Mouse (Mus musculus): Measurements from ENCODE around the gene Zbtb32.
A peak's percentile ranks its signal among the peaks of the same experiment; 100 is the strongest.

Gene Zbtb32

GRCm38 (mm10) chr7:30598786-30599185 is at the start of gene Zbtb32:
Gene Zbtb32, minus strand, starts transcription at chr7:30598909.
- no peak for DNase-seq

- no peak for DNase-seq
Measured at GRCm38 (mm10) chr7:30639083-30639482, 40.4 kb upstream of the Zbtb32 start.

GRCm38 (mm10) chr7:30636395-30636794 is 37.7 kb upstream of the Zbtb32 start:
- DNase-seq: no peak

- no peak for DNase-seq
Measured at GRCm38 (mm10) chr7:30635752-30636151, 37.0 kb upstream of the Zbtb32 start, which contains the start of gene Etv2. Gene Etv2, minus strand, starts transcription at chr7:30635852.

- DNase-seq: peak; percentile 13 to 26
Measured at GRCm38 (mm10) chr7:30634621-30635020, 35.9 kb upstream of the Zbtb32 start.

GRCm38 (mm10) chr7:30633762-30634412 is 35.2 kb upstream of the Zbtb32 start:
- no peak for DNase-seq

GRCm38 (mm10) chr7:30629013-30629412 is 30.3 kb upstream of the Zbtb32 start:
- DNase-seq: no peak

GRCm38 (mm10) chr7:30626647-30627046 is 27.9 kb upstream of the Zbtb32 start:
- no peak for DNase-seq

GRCm38 (mm10) chr7:30625530-30626384 is 27.0 kb upstream of the Zbtb32 start, which contains the start of gene Cox6b1:
Gene Cox6b1, minus strand, starts transcription at chr7:30626151.
- peak; percentile 81 to 86 for DNase-seq

- peak; percentile 25 to 27 for DNase-seq
Measured at GRCm38 (mm10) chr7:30619202-30619601, 20.5 kb upstream of the Zbtb32 start.

GRCm38 (mm10) chr7:30618658-30619057 is 19.9 kb upstream of the Zbtb32 start:
- no peak for DNase-seq

GRCm38 (mm10) chr7:30615049-30615760 is 16.5 kb upstream of the Zbtb32 start:
- DNase-seq: no peak

GRCm38 (mm10) chr7:30614454-30614853 is 15.7 kb upstream of the Zbtb32 start:
- DNase-seq: no peak

GRCm38 (mm10) chr7:30613529-30614112 is 14.9 kb upstream of the Zbtb32 start:
- peak; percentile 65 to 70 for DNase-seq

- DNase-seq: no peak
Measured at GRCm38 (mm10) chr7:30612654-30613402, 14.1 kb upstream of the Zbtb32 start, which contains the start of gene Upk1a. Gene Upk1a, minus strand, starts transcription at chr7:30612847.

GRCm38 (mm10) chr7:30610043-30610442 is 11.3 kb upstream of the Zbtb32 start:
- no peak for DNase-seq

- no peak for DNase-seq
Measured at GRCm38 (mm10) chr7:30608476-30608875, 9.8 kb upstream of the Zbtb32 start.

- peak; percentile 48 to 58 for DNase-seq
Measured at GRCm38 (mm10) chr7:30607706-30608309, 9.1 kb upstream of the Zbtb32 start.

GRCm38 (mm10) chr7:30604944-30605343 is 6.2 kb upstream of the Zbtb32 start:
- DNase-seq: no peak

GRCm38 (mm10) chr7:30604424-30604823 is 5.7 kb upstream of the Zbtb32 start:
- DNase-seq: no peak

- DNase-seq: no peak
Measured at GRCm38 (mm10) chr7:30602583-30602982, 3.9 kb upstream of the Zbtb32 start.

- no peak for DNase-seq
Measured at GRCm38 (mm10) chr7:30600651-30601050, 1.9 kb upstream of the Zbtb32 start.
